Mouse (Mus musculus): ENCODE data around the gene Eng.

Eng gene

DNA sequence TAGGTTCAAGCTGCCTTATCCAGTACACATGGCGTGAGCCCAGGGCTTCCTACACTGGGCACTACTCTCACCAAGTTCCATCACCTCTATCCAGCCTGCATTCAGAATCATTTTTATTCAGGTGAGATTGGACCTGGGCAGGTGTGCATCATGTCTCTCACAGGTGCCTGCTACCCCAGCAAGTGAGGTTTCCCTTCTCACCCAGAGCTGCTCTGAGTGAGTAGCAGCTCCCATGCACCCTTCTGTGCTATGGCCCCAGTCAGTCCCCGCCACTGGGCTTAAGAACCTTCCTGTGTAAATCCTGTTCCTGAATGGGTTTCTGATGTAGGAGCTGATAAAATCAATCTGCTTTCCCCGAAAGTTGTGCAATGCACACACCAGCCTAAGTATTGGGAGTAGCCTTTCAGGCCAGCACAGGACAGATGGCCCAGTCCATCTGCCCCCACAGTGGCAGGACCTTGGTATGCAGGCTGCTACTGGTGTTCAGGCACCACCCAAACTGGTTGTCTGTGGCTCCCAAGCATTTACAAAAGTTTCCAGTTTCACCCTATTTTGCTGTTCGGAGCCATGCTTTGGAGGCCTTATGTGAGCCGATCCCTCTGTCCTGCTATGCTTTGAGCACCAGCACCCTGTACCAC, 22.2 kb upstream of the Eng start:
- DNase-seq = no peak

DNA sequence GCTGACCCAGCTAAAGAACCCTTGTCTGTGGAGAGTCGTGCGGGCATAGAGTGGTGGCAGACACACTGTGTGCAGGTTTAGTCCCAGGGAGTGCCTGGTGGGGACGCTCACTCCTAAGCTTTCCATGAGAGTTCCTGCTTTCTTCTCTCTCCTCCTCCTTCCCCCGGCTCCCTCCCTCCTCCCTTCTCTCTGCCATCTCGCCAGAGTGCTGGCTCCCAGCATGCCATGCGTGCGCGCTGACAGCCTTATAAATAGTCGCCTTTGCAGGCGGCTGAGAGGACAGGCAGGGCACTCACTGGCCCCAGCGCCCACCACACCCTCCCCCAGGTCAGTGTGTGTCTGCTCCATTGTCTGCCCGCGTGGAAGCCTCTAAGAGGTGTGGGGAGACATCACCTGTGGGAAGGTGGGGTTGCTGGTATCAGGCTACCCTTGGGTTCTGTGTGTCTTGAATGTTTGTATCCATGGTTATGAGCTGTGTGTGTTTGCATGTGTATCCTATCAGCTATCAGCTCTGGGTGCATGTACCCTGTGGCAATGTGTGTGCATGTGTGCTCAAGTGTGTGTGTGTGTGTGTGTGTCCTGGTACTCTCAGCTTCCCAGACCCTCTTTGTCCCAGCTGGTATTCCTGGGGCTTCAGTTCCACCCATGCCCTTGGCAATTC, 21.1 kb upstream of the Eng start:
- peak; percentile 94 for DNase-seq

DNA sequence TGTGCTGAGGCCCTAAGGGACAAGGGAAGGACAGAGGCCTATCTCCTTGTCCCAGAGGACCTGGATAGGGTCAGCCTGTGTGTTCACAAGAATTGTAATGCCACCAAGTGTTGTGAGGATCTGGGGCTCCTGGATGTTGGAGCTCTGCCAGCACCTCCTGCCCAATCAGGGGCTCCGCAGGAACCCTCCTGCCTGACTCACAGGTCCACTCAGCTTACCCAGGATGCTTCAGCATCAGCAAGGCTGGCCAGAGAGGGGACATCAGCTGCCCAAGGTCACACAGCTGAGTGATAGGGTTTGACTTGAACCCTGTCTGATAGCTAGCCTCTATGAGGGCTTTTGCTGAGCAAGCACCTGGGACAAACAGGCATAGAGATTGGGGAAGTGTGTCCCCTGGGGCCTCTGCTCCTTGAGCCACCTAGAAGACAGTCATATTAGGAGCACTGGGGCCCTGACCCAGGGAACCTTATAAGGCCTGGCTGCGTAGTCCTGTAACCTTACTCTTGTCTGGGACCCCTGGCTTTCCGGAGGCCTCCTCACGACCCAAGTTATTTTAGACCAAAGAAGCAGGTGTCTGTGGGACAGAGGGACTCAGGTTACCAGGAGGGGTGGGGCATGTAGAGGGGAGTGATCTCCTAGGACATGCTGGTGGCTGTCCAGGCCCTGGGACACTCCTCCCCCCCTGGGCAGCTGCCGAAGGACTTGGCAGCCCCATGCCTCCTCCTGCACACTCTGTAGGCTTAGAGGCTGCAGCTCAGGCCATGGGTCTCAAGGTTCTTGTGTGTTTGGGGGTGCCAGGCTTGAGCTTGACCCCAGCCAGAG, 20.3 kb upstream of the Eng start:
- DNase-seq = peak; percentile 74

DNA sequence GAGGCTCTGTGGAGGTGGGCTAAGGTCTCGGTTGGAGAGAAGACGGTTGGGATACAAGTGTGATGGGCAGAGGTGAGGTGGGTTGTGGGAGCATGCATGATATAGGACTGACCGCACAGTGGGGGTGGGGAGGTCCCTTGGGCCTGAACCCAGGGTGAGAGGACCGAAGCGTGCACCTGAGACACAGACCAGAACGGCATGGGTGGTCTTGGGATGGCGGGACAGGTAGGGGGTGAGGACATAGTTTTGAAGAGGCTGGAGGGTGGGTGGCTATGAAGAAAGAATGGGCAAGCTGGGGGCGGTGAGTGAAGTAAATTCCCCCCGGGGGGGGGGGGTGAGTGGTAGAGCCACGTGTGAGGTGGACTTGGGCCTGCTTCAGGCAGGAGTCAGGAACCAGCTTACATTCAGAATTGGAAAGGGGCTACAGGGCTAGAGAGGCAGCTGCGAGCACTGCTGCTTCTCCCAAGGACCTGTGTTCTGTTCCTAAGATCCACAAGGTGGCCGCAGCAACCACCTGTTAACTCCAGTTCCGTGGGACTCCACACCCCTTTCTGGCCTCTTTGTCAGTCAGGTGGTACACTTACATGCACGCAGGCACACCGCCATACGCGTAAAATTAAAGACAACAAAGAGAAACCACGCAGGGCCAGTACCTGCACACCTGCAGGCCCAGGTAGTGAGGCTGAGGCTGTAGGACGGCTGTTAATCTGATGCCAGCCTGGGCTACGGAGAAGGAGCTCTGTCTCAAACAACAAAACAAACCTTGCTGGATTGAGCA, 18.9 kb upstream of the Eng start:
- DNase-seq = no peak

DNA sequence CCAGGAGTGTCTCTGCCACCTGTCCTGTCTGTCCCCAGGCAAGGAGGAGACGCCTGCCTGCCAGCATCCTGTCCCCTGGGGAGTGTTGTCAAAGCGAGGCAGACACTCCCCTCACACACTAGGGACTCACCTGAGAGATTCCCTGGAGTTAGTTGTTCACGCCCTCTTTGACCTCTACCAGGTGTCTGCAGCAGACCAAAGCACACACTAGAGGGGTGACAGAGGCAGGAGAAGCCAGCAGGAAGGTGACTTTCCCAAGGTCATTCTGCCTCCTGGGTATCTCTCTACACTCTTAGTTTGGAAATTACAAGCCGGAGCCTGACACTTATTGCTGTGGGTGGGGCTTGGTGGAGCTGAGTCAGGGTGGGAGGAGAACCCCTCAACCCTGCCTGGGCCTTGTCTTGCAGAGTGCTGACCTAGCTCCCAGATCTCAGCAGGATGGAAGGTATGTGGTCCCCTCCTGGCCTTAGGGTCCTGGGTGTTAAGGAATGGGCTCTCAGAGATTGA, 18.3 kb upstream of the Eng start:
- no peak for DNase-seq

DNA sequence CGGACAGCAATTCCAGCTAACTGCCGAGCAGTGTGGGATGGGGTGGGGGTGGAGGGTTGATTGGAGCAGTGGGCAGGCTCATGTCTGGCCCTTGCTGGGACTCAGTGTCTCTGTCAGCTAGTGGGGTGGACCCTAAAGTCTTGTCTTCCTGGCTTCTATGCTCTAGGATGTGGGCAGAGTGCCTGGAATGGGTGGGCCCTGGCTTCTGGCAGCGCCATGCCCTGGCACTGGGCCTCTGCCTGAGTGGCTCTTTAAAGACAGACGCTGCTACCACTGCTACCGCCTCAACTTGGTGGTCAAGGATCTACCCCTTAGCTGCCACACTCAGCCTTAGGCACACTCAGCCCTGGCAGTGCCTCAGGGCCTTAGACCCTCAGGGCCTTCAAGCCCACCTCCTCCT, 17.7 kb upstream of the Eng start:
- peak; percentile 74 for DNase-seq

DNA sequence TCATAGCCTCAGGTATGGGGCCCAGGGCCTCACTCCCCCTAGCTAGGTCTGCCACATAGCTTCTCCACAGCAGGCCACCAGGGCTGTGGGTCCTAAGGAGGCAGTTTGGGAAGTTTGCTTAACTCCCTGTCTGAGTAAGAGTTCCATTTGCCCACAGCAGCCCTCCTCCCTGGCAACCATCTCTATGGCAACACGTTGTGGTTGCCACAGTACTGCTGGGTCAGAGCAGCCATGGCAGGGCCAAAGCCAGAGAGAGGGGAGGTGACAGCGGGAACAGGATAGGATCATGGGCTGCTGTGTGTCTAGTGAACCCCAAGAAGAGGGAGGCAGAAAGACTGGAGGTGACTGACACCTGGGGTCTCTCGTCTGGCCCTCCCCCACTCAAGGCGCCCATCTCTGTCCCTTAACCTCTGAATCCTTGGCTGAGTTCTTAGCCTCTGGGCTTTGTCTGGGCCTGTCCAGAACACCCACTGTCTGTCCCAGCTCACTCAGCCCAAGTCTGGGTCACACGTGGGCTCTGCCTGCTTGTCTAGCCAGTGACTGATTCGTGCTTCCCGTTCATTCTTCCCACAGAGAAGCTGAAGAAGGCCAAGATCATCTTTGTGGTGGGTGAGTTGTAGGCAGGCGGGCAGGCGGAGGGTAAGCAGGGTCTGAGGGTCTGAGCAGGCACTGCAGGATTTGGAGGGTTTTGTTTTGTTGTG, 17.0 kb upstream of the Eng start:
- DNase-seq = no peak

DNA sequence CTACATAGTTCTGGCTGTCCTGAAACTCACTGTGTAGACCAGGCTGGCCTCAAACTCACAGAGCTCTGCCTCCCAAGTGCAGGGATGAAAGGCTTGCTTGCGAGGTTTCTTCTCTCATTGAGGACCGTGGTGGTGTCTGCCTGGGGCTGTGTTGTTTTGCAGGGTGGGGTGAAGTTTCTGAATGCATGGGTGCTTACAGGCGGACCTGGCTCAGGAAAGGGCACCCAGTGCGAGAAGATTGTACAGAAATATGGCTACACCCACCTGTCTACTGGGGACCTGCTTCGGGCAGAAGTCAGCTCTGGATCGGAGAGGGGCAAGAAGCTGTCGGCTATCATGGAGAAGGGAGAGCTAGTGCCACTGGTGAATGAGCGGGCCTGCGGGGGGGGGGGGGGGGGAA, 16.4 kb upstream of the Eng start:
- no peak for DNase-seq

DNA sequence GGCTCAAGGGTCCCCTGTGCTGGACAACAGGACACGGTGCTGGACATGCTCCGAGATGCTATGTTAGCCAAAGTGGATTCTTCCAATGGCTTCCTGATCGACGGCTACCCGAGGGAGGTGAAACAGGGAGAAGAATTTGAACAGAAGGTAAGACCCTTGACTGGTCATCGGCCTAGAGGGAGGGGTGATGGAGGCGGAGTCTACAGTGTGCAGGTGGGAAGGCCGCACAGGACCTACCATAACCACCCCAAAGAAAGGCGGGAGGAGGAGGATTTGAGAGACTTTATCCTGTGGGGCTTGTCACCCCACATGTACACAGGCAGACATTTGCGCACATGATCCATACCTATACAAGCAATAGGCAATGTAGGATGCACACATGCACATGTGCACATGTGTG, 15.3 kb upstream of the Eng start:
- no peak for DNase-seq

DNA sequence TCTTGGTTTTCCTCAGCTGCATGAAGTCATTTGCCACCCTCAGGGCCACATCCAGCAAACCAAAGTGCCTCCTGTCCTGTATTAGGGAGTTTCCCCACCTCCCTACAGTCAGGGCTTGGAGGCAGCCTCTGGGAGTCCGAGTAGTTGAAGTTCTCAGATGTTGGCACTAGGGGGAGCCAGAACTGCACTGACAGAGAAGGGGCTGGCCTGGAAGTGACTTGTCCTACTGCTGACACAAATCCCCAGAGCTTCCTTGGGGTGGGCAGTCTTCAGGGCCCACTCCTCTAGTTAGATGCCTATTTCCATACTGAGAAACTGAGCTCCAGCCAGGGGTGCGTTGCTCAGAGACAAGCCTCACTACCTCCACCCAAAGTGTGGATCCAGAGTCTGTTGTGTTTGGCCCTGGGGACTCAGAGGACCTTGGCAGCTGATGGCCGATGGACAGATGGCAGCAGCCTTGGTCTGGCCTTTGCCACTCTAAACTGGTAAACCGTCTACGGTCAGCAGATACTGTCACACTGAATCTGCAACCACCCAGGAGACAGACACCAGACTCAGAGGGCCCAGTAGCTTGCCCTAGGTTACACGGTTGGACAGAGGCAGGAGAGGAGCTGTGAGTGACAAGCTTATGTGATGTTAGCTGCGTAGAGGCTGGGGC, 14.5 kb upstream of the Eng start:
- peak; percentile 77 for DNase-seq

DNA sequence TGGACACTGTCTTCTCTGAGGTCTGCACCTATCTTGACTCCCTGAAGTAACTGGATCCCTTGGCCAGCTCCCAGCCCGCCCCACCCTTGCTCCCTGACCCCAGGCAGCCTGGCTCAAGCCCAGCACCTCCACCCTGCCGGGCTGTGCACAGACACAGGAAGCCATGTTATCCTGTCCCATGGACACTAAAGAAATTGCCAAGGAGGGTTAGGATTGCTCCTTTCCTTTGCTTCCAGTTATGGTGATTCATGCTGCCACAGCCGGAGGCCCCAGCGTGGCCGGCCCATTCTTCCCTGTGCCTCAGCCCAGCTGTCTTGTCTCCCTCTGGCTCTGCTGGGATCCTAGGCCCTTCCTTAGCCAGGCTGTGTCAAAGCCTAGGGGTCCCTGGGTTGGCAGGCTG, 12.7 kb upstream of the Eng start:
- DNase-seq = no peak

DNA sequence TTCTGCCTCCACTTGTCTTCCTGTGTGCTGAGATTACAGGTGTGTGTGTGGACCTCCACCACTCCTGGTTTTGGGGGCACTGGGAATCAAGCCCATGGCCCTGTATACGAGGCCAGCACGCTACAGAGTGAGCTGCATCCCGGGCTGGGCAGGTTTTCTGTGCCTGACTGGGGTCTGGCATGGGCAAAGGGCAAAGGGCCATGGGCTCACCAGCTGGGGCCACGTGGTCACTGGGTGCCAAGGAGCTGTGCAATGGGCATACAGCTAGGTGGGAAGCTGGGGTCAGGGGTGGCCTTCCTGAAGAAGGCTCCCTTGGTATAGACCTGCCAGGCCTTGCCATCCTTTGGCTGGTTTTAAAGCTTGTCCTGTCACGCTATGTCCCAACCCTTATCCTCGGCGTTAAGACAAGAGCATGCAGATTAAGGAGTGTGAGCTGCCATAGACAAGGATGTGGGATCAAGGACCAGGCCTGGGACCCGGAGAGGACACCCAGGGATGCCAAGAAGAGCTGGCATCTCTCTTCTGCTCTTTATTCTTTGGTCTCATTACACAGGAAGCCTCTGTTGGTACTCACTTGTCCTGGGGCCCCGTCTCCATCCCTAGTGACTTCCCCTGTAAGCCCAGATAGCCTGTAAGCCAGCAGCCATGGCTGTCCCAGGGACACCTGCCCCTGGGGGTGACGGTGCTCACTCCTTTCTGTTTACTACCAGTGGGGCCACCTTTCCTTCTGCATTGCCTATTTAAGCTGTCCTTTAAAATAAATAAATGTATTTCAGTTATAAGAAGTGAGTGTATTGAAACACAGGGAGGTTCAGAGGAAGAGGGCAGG, 11.9 kb upstream of the Eng start:
- no peak for DNase-seq

DNA sequence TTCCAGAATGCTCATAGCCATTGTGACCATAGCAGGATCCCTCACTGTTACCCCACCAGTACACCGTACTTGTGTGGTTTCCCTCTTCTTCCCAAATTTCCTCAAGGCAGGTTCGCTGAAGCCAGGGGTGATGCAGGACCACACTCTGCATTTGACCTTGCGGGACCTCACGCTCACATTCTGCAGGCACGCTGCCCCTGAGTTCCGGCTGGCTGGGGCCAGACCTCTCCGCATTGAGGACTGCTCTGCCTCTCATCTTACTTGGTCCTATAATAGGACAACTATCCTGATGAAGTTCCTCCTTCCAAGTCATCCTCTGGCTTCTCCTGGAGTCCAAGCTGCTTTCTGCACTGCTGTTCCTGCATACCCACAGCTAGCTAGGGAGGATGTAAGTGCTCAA, 9.8 kb upstream of the Eng start:
- no peak for DNase-seq

DNA sequence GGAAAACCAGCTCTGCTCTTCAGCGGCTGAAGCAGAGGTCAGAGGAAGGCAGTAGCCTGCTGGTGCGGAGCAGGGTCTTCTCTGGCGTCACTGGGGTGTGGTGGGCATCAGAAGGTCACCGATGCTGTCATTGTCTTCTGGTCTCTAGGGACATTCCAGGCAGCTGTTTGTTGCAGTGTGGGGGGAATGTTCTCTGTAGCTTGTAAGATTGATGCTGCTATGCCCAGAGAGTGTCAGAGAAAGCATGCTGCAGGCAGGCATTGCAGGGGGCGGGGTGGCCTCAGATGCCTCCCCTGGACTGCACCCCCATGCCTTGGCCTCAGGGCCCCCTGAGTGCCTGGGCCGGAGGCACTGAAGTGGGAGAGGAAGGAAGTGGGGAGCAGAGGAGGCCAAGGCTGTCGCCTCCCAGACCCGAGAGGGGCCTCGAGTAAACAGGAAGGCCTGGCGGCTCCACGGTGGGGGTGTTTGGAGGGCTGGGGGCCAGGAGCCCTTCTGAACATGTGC, 8.6 kb upstream of the Eng start:
- no peak for DNase-seq

DNA sequence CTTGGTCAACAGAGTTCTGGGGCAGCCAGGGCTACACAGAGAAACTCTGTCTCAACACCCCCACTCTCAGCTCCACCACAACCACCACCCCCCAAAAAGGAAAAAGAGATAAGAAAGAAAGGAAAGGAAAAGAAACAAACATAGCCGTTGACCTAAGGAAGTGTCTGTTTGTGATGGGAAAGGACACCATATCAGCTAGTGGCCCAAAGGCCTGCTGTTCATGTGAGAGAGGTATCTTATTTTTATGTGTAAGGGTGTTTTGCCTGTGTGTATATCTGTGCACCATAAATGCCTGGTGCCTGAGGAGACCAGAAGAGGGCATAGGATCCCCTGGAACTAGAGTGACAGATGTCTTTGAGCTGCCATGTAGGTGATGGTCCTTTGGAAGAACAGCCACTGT, 6.8 kb upstream of the Eng start:
- DNase-seq = no peak

DNA sequence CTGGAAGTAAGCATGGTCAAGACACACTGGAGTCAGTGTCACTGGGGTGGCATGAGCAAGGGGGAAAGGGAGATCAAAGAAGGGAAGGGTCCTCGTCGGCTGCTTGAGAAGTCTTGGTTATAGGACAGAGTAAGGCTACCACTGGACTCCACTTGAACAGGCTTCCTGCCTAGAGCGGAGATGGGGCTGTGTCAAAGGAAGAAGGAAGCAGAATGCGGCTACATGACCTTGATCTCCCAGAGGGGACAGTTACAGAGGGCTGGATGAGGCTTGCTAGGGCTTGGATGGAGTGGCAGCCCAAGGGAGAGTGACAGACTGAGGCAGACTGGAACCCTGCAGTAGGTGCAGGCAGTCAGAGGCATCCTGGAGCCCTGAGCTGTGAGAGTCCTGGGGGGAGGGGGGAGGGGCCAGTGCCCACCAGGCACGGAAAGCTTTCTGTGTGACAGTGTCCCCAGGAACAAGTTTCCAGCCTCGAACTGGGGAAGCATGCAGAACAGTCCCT, 5.8 kb upstream of the Eng start:
- DNase-seq = no peak

DNA sequence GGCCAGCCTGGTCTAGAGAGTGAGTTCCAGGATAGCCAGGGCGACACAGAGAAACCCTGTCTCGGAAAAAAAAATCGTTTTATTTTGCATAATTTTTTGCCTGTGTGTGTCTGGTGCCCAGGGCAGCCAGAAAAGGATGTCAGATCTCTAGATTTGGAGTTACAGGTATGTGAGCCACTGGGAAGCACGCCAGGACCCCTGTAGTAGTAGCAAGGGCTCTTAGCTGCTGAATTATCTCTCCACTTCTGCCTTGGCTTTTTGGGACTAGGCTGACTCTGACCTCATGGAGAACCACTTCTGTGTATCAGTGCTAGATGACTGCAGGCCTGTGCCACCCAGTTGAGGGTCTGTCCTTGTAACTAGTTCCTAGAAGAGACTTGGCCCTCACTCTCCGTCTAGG, 4.6 kb upstream of the Eng start:
- DNase-seq = no peak

DNA sequence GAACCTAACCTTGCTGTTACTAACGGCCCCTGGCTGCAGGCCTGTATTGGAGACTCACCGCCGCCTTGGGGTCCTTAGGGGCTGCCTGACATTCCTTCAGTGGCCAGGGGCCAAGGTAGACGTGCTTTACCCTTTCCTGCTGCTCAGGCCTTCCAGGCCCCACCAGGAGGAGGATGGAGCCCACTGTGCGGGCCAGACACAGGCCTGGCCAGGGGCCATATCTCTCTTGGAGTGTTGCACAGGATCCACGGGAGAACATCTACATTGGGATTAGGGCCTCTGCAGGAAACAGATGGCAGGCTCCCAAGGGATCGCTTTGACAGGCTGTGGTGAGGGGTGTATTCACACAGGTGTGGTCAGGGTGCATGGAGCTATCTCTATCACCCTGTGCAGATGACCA, 3.6 kb upstream of the Eng start:
- DNase-seq = no peak

DNA sequence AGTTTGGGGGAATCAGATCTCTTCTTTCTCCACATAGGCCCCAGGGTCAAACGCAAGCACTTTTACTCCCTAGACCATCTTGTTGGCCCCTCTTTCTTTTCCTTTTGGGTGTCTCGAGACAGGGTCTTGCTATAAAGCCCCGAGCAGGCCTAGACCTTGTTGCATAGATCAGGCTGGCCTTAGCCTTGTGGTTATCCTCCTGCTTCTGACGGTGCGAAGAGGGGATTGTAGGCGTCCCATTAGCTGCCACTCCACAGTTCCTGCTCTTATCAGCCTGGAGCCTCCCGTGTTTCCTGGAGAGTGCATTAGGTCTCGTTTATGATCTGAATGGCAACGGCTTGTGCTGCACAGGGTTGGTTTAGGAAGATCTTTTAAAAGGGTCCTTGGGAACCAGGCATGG, 2.3 kb upstream of the Eng start:
- DNase-seq = no peak

DNA sequence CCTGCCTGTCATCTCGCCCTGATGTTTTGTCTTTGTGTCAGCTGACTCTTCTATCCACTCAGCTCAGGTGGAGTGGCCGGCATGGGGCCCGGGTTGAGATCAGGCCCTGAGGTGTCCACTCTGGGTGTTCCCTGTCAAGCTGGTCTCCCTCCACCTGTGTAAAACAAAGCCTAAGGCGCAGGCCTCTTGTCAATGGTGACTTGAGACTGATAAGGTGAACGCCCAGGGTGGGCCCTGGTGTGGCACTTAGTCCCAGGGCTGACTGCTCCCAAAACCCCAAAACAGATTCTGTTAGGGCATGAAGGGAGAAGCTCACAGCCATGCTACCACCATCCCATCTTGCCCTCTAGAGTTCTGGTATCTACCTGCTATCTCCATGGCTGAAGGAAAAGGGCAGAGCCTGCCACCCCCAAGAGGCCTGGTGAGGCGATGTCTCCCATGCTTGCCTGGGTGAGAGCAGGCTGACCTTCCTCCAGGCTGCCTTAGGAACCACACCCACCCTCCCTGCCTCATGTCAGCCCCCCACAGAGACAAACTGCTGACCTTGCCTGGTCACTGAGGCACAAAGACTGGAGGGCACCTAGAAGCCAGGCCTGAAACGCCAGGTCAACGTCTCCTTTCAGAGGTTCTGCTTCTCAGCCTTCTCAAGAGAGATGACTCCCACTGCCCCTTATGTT, 1.5 kb upstream of the Eng start:
- DNase-seq = no peak

All from right cerebral cortex, adult 18-20 months (tissue).